Mouse (Mus musculus) granulocyte monocyte progenitor cell, adult 5-6 weeks (primary cell): ENCODE measurements around the gene Cngb1. TPM values are rescaled to one million over a fixed set of nuclear protein-coding genes. Genes with fewer than 3 reads are reported as not detected.

Source experiments
- ATAC-seq: replicated peaks from 2 replicates; pipeline ENCODE4 v1.8.0; 2016; ENCODE audit warnings: mild to moderate bottlenecking, moderate TSS enrichment, inconsistent platforms; ENCODE audit not compliant: poor library complexity, severe bottlenecking
- total RNA-seq, 2 experiments: library from RNA; stranded (forward) in 1 of 2; stranded (reverse) in 1 of 2; fragments of 200-712, 200-1000 nt in 1 of 2; fragments of >200 nt in 1 of 2; fragmentation: Nextera tagmentation in 1 of 2; gene quantifications; 2 replicates each; pipeline ENCODE4 v1.2.3; 2014 to 2017

The Cngb1 gene
- total RNA-seq (2014; fragmentation: Nextera tagmentation) (8.2 and 8.5 TPM in 2 replicates), total RNA-seq (2017) (8.6 and 10.0 TPM in 2 replicates)

GRCm38 (mm10) chr8:95306431-95306830, at the start of gene Cngb1:
Gene Cngb1 (minus strand): TSS chr8:95306585.
- ATAC-seq, result no peak

DNA sequence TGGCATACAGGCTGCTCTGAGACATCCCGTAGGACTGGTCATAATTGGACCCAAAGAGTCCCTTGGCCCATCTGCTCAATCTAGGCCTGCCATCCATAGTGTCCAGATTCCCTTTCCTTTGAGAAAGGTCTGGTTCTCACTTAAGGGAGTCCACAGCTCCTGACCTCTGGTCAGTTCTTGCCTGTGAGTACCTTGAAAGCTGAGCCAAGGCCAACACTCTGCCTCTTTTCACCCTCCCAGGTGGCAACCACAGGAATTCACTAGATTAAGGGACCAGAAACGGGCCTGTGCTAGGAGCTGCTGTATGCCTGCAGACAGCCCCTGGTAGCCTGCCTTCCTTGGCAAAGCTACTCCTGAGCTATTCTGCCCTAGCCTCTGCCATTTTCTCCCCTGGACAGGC, 48.2 kb upstream of the Cngb1 start:
- no peak for ATAC-seq

- peak; percentile 44 for ATAC-seq
These were observed 46.8 kb upstream of the Cngb1 start for GRCm38 (mm10) chr8:95352871-95353866.

- ATAC-seq, result peak; percentile 38
These were observed 45.9 kb upstream of the Cngb1 start, which contains the start of gene Mmp15 for GRCm38 (mm10) chr8:95352151-95352870. Gene Mmp15 (plus strand): TSS chr8:95352268.

DNA sequence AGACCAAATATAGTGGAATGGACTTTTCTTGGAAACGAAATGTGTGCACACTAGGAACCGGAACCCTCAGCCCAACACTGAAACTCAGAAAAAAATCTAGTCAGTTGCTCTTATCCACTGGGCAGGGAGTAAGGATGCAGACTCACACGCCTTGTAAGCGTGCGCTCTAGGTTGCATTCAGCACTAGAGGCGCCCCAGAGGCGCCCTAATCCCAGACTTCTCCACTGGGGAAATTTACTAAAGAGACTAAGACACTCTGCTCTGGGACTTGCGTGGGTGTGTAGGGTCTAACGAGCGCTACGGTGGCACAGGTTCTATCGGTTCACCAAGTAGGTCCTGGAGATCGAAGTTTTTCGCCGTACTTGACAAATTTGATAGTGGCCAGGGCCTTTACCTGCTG, 45.1 kb upstream of the Cngb1 start:
- ATAC-seq, result no peak

GRCm38 (mm10) chr8:95348811-95349630, 42.6 kb upstream of the Cngb1 start:
- ATAC-seq, result 0 out of 2 replicates have a peak, but pooled peaks have one; percentile 10

GRCm38 (mm10) chr8:95348356-95348755, 42.0 kb upstream of the Cngb1 start:
- ATAC-seq, result no peak

DNA sequence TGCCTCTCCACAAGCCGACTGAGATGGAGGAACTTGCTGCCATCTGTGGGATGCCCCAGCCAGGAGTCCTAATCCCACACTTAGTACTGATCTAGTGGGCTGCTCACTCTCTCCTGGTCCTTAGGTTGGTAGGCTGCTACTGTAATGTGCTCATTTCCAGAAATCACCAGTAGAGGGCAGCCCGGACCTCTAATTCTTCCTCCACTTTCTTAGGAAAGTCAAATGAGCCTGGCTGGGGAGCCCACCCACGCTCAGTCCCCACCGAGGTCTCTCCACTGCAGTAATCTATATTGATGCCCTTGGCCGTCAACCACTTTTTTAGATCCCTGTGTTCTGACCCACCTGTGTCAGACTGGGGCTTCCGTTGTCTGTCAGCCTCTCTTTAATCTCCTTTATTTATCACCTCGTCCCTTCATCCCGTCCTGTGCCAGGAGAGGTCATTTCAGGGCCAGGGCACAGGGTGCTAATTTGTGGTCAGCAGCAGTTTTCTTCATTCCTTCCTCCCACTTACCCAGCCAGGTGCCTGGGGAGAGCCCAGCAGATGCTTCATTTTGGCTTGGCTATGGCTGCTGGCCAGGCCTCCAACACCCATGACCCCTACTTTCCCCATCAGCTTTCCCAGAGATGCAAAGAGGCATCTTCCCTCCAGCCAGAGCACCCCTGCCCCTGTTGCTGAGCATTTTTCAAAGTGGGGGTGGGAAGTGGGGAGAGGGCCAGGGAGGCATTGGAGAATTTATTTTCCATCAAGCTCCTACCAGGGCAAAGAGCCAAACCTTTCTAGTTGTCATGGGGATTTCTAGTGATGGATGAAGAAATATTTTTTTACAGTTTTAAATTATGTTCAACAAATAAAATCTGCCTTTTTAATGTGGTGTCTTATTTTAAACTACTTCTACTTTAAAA, 40.5 kb upstream of the Cngb1 start:
- peak; percentile 65 for ATAC-seq

DNA sequence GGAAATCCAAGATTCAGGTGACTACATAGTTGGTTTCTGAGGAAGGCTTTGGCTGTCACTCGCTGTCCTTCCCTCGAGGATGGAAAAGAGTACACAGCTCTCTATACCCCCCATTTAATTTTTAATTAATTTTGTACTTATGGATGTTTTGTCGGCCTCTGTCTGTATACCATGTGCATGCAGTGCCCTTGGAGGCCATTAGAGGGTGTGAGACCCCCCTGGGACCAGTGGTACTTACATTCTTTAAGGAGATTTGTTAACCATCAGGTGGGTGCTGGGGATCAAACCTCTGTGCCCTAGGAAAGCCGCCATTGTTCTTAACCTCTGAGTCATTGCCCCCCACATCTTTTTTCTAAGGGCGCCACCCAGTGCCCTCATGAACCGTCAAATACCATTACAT, 38.3 kb upstream of the Cngb1 start:
- ATAC-seq, result no peak; the same call in 1 of the 2 replicates

GRCm38 (mm10) chr8:95341721-95342120, 35.3 kb upstream of the Cngb1 start:
- ATAC-seq, result no peak

DNA sequence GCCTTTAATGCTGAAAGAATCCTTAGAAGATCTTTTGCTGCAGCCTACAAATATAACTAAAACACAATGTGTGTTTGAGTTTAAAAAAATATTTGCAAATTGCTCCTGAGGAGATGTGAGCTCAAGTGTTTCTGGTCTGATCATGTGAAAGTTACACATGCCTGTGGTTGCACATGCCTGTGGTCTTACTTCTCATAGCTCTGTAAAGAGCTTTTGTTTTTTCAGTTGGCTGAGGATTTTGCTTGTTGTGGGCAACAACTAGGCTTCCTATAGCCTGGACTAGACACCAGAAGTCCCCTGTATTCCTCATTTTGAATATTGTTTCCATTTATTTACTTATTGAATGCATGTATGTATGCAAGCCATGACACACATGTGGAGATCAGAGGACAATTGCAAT, 30.0 kb upstream of the Cngb1 start:
- no peak for ATAC-seq

GRCm38 (mm10) chr8:95335706-95336105, 29.3 kb upstream of the Cngb1 start:
- peak; percentile 36 for ATAC-seq

DNA sequence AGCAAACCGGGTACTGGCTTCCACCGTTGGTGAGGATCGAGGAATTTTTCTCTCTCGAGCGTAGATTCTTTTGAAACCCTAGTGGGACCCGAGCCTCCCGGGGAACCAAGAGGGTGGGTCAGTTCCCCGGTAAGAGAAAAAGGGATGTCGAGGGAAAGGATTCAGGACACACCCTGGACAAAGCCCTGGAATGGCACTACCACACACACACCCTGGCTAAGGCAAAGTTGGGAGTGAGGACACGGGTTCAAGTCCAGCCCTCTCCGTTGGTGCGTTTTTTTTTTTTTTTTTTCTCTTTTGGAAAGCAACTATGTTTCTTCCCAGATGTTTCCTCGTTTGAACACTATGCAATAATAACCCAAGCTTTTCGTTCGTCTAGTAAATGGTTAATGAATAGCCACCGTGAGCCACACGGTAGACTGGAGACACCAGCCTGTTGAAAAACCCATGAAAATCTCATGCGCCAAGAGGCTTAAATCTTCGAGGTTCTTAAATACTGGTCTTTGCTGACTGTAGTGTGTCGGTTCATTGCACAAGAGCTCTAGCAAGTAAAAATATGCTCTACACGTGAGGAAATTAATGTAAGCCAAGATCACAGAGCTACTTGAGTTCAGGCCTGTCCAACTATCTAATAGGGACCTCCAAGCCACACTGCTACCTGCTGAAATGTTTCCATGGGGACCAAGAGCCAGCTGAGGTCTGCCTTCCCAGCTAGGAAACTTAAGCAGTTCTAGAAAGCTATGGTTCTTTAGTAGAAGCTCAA, 26.2 kb upstream of the Cngb1 start:
- no peak for ATAC-seq

DNA sequence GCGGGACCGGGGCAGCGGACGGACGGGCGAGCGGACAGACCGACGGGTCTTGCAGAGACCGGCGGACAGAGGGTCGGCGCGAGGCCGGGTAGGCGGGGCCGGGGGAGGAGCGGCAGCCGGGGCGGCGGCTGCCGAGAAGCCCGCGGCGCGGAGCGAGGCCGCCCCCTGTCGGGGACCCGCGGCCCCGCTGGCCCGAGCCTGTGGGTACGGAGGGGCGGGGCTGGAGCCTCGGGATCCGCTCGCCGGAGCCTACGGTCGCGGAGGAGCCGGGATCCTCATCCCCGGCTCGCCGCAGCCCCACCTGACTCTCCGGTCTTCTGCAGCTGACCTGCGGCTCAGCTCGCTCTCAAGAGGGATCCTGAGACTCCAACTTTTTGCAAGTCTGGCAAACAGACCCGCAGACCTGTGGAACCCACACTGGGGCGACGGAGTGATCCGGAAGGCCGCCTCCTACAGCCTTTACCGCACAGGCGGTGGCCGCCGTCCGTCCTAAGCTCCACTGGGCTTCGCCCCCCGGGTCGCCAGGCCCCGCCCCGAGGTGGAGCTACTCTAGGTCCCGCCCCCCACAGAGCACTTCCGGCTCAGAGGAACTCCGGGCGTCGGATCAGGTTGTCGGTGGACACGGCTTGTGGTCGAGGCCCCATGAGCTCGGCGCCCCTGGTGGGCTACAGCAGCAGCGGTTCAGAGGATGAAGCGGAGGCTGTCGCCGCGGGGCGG, 25.5 kb upstream of the Cngb1 start, which contains the start of the genes Zfp319 and Usb1:
Zfp319 (minus strand) TSS at position 231 of the 717 bp plus-strand sequence.
Usb1 (plus strand) TSS at position 565 of the 717 bp plus-strand sequence.
- peak; percentile 86 for ATAC-seq

DNA sequence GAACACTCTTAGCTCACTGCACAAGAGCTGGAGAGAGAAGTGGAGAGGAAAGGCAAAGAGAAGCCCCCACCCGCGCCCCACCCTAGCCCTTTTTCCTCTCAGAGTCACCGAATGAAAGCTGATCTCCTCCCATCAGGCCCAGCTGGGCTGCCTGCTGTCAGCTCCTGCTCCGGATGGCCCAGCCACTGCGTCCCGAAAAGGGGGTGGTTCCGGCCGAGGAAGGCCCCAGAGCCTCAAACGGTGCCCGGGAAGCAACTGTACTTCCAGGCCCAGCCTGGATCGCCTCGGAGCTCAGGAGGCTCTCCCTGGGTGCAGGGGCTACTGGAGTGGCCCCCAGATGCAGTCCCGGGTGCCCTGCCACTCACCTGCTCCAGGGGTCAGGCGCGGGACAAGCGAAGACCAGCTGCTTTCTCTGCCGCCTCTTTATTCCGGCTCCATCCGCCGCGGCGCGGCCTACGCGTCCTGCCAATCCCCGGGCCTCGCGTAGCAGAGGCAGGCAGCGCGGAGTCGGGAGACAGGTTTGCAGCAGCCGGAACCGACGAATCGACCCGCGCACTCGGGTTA, 24.9 kb upstream of the Cngb1 start:
- peak; percentile 15 for ATAC-seq

GRCm38 (mm10) chr8:95330367-95330766, 24.0 kb upstream of the Cngb1 start:
- ATAC-seq, result no peak

GRCm38 (mm10) chr8:95327866-95328465, 21.6 kb upstream of the Cngb1 start:
- no peak for ATAC-seq
